Comparison of ENCODE assay signal across 21 mouse cellular contexts in genomic region chr5:77070987-77071386, GRCm38 (mm10). TPM values are rescaled to one million over a fixed set of nuclear protein-coding genes. Genes with fewer than 3 reads are reported as not detected.
DNase-seq lines count a peak whose midpoint lies in the region; ATAC-seq and TF ChIP-seq lines count a peak whose summit lies in the region.
"Had no signal": no experiment of that assay in that cellular context is flagged by ENCODE, and none has a peak within 500 bp of the region (broad histone marks: within the 10 kb centered on the region; RNA-seq: fewer than 3 reads in every experiment).

No protein-coding gene starts in this region.

- ATAC-seq in intestine, postnatal 0 days, result no peak
- ATAC-seq in intestine, embryonic 16.5 days, result no peak
- no peak for ATAC-seq in lung, postnatal 0 days
- ATAC-seq: activated CD4-positive, CD25-positive, alpha-beta regulatory T cell, adult 4 months; forebrain, embryonic 14.5 days; intestine, embryonic 15.5 days had no signal

- TF ChIP-seq CTCF in intestine, postnatal 0 days (IDR thresholded peaks at IDR 0.05; ENCODE audit: low read depth), result peak; percentile 43; the same call in 1 of the 2 replicates
- peak; percentile 40 for TF ChIP-seq CTCF in lung, postnatal 0 days (IDR thresholded peaks at IDR 0.05)
- no peak; the same call in 1 of the 2 replicates for TF ChIP-seq CTCF in left cerebral cortex, adult 2 months (IDR thresholded peaks at IDR 0.05)

- no peak overlapping the region for H3K4me3 ChIP-seq in intestine, postnatal 0 days (ENCODE audit: low read depth, low read length)
- H3K4me3 ChIP-seq in intestine, embryonic 16.5 days (ENCODE audit: low read length), result no peak overlapping the region
- no peak overlapping the region for H3K4me3 ChIP-seq in lung, postnatal 0 days (ENCODE audit: low read depth, low read length)
- no peak overlapping the region for H3K4me3 ChIP-seq in left cerebral cortex, adult 2 months
- H3K4me3 ChIP-seq: embryonic facial prominence, embryonic 12.5 days; hindbrain, embryonic 13.5 days; intestine, embryonic 15.5 days; myocyte had no signal

- no peaks in the 10 kb centered on the region for H3K27me3 ChIP-seq in intestine, postnatal 0 days (replicated peaks; ENCODE audit: control insufficient read depth, insufficient read depth, low read length)
- no peaks in the 10 kb centered on the region for H3K27me3 ChIP-seq in intestine, embryonic 16.5 days (replicated peaks; ENCODE audit: control insufficient read depth, insufficient read depth, low read length)
- no peaks in the 10 kb centered on the region for H3K27me3 ChIP-seq in lung, postnatal 0 days (replicated peaks; ENCODE audit: insufficient read depth, low read length)
- H3K27me3 ChIP-seq: embryonic facial prominence, embryonic 12.5 days; hindbrain, embryonic 13.5 days; intestine, embryonic 15.5 days had no signal

- H3K9ac ChIP-seq in intestine, postnatal 0 days (ENCODE audit: low read depth, low read length), result no peak overlapping the region
- H3K9ac ChIP-seq in intestine, embryonic 16.5 days (ENCODE audit: low read depth, low read length), result no peak overlapping the region
- H3K9ac ChIP-seq in lung, postnatal 0 days (replicated peaks; ENCODE audit: low read depth), result no peak overlapping the region
- H3K9ac ChIP-seq: embryonic facial prominence, embryonic 12.5 days; hindbrain, embryonic 13.5 days; intestine, embryonic 15.5 days had no signal

- H3K4me1 ChIP-seq in intestine, postnatal 0 days (replicated peaks; ENCODE audit: control insufficient read depth, insufficient read depth, low read length), result no peaks in the 10 kb centered on the region
- H3K4me1 ChIP-seq in intestine, embryonic 16.5 days (ENCODE audit: control insufficient read depth, insufficient read depth, low read length), result no peaks in the 10 kb centered on the region
- peaks cover 3% of the 10 kb centered on the region; the same call in 1 of the 2 replicates for H3K4me1 ChIP-seq in lung, postnatal 0 days (ENCODE audit: insufficient read depth, low read depth, low read length)
- H3K4me1 ChIP-seq: embryonic facial prominence, embryonic 12.5 days; hindbrain, embryonic 13.5 days; intestine, embryonic 15.5 days had no signal

- no peak overlapping the region for H3K27ac ChIP-seq in intestine, postnatal 0 days (ENCODE audit: low read depth, low read length)
- no peak overlapping the region for H3K27ac ChIP-seq in intestine, embryonic 16.5 days (ENCODE audit: low read length)
- no peak overlapping the region for H3K27ac ChIP-seq in lung, postnatal 0 days (ENCODE audit: low read length)
- no peak overlapping the region for H3K27ac ChIP-seq in left cerebral cortex, adult 2 months
- H3K27ac ChIP-seq: embryonic facial prominence, embryonic 12.5 days; hindbrain, embryonic 13.5 days; intestine, embryonic 15.5 days had no signal

- intact Hi-C loops in left cerebral cortex, adult 2 months (cut with DNase I), result loop anchor here (5.0 kb wide), 2 partner anchors 101 to 146 kb away; no protein-coding TSS in a partner anchor

- WGBS in intestine, postnatal 0 days, result 82% methylated on average over 2 of the region's 2 CpGs
- 84% methylated on average over 2 of the region's 2 CpGs for WGBS in intestine, embryonic 16.5 days
- 79% methylated on average over 2 of the region's 2 CpGs for WGBS in lung, postnatal 0 days

- no peaks in the 10 kb centered on the region for H3K36me3 ChIP-seq in intestine, postnatal 0 days (ENCODE audit: control insufficient read depth, insufficient read depth)
- H3K36me3 ChIP-seq in intestine, embryonic 16.5 days (ENCODE audit: control insufficient read depth, insufficient read depth, low read length), result no peaks in the 10 kb centered on the region
- no peaks in the 10 kb centered on the region for H3K36me3 ChIP-seq in lung, postnatal 0 days (ENCODE audit: insufficient read depth, low read length)
- H3K36me3 ChIP-seq: embryonic facial prominence, embryonic 12.5 days; hindbrain, embryonic 13.5 days; intestine, embryonic 15.5 days had no signal

- no peak for DNase-seq in lung, postnatal 0 days (ENCODE audit: low spot score)
- DNase-seq in lung, postnatal 36 days, result no peak
- DNase-seq in NIH3T3 (ENCODE audit: low read depth), result peak; percentile 29
- no peak for DNase-seq in left cerebral cortex, adult 2 months (ENCODE audit: extremely low spot score in 1 of 2, low spot score in 2 of 2)
- DNase-seq in right cerebral cortex, postnatal 4 days, result no peak
- DNase-seq: adrenal gland, postnatal 10 days; cerebellum, adult 9-11 months; gastrocnemius, postnatal 14 days; heart, postnatal 10 days; kidney, postnatal 10 days; left cerebral cortex, postnatal 4 days; liver had no signal

- no peaks in the 10 kb centered on the region for H3K9me3 ChIP-seq in intestine, postnatal 0 days (ENCODE audit: control insufficient read depth)
- H3K9me3 ChIP-seq in intestine, embryonic 16.5 days (ENCODE audit: control insufficient read depth, low read length), result no peaks in the 10 kb centered on the region
- no peaks in the 10 kb centered on the region for H3K9me3 ChIP-seq in lung, postnatal 0 days (ENCODE audit: low read length)
- H3K9me3 ChIP-seq: embryonic facial prominence, embryonic 12.5 days; hindbrain, embryonic 13.5 days; intestine, embryonic 15.5 days had no signal

- H3K4me2 ChIP-seq in intestine, postnatal 0 days (replicated peaks; ENCODE audit: low read depth), result no peak overlapping the region
- H3K4me2 ChIP-seq in intestine, embryonic 16.5 days (ENCODE audit: low read depth, low read length), result no peak overlapping the region
- H3K4me2 ChIP-seq in lung, postnatal 0 days (replicated peaks; ENCODE audit: low read depth, low read length), result no peak overlapping the region
- H3K4me2 ChIP-seq: embryonic facial prominence, embryonic 12.5 days; heart, embryonic 11.5 days; hindbrain, embryonic 13.5 days; intestine, embryonic 15.5 days had no signal

- no peak for TF ChIP-seq EP300 in lung, postnatal 0 days (IDR thresholded peaks at IDR 0.05)

RNA-seq across cellular contexts. Expression of gene Hopx, which starts 43.9 kb away (rescaled TPM):
- 10.5 and 12.0 TPM in 2 replicates for polyA plus RNA-seq in intestine, postnatal 0 days (2015; fragmentation: Nextera tagmentation; extraction: Ambion mirVana)
- 2.8 and 4.4 TPM in 2 replicates for polyA plus RNA-seq in intestine, embryonic 16.5 days (2015; fragmentation: Nextera tagmentation; extraction: Ambion mirVana)
- polyA plus RNA-seq in lung, postnatal 0 days (2015; fragmentation: Nextera tagmentation; extraction: Ambion mirVana), result 49.0 and 49.5 TPM in 2 replicates
- 10 to 100 TPM; 26.2 to 26.5 TPM for total RNA-seq in left cerebral cortex, adult 2 months (2021)

RNA-seq across cellular contexts. Expression of gene Thegl, which starts 55.2 kb away (rescaled TPM):
- polyA plus RNA-seq in intestine, postnatal 0 days (2015; fragmentation: Nextera tagmentation; extraction: Ambion mirVana), result 5.7 and 6.3 TPM in 2 replicates
- polyA plus RNA-seq in intestine, embryonic 16.5 days (2015; fragmentation: Nextera tagmentation; extraction: Ambion mirVana), result 0.86 and 1.6 TPM in 2 replicates
- 0.80 and 1.2 TPM in 2 replicates for polyA plus RNA-seq in lung, postnatal 0 days (2015; fragmentation: Nextera tagmentation; extraction: Ambion mirVana)
- total RNA-seq in left cerebral cortex, adult 2 months (2021), result under 1 TPM; 0.47 to 0.57 TPM
- total RNA-seq: adrenal gland, postnatal 10 days; gastrocnemius, postnatal 14 days; heart, postnatal 10 days had no signal
- polyA plus RNA-seq: activated CD4-positive, CD25-positive, alpha-beta regulatory T cell, adult 4 months; embryonic facial prominence, embryonic 12.5 days; heart, embryonic 11.5 days; myocyte had no signal
